Mouse (Mus musculus): Measurements from ENCODE around the gene Nyx.

GRCm38 (mm10) chrX:13513864-13514263 lies 48.0 kb downstream of the Nyx start:
- no peak for TF ChIP-seq CTCF (IDR thresholded peaks at IDR 0.05)
- no peak for TF ChIP-seq POLR2A (IDR thresholded peaks at IDR 0.05; ENCODE audit: insufficient read depth, low read depth, low read length)
